In the genomic region with DNA sequence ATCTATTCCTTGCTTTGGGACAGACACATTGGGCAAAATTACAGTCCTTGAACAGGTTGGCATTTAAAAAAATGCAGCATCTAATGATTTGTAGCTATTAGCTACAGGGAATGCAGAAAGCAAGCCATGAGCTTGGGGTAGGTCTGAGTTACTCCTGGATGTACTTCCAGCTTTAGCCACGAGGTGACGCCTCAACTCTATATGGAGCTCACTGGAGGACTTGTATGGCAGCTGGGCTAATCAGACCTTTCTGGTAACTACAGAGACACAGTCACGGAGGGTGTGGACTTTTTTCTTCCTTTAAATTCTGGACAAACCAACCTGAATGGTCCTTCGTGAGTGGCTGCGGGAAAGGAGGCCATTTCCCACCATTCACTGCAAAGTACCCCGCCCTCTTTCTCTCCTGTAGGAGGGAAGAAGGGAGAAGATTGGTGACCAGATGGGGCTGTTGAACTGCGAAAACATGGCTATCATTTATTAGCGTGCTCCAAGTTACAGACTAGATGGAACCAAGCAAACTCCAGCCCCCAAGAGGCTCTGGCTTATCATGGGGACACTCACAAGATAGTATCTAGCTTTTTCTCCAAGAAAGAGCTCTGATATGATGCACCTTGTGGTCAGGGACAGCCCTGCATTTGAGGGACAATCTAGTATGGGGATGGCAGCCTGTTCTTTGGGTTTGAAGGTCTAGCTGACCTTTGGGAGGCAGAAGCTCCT, we compare ENCODE assay signal across 8 mouse cellular contexts. TPM values are rescaled to one million over a fixed set of nuclear protein-coding genes. Genes with fewer than 3 reads are reported as not detected.
A peak's percentile ranks its signal among the peaks of the same experiment; 100 is the strongest.
DNase-seq lines count a peak whose midpoint lies in the region; ATAC-seq and TF ChIP-seq lines count a peak whose summit lies in the region.

No protein-coding gene starts in this region.

- TF ChIP-seq EP300 in stomach, postnatal 0 days (optimal IDR thresholded peaks at IDR 0.05) = no peak

- H3K4me1 ChIP-seq in bone marrow macrophage, adult 2 months (ENCODE audit: control insufficient read depth, insufficient read depth, low read length) = no peaks in the 10 kb centered on the region
- no peaks in the 10 kb centered on the region for H3K4me1 ChIP-seq in embryonic fibroblast, embryonic 13.5 days (ENCODE audit: control insufficient read depth, insufficient read depth, low read length)
- H3K4me1 ChIP-seq in heart, embryonic 11.5 days (ENCODE audit: control insufficient read depth, insufficient read depth, low read length) = no peaks in the 10 kb centered on the region
- peaks cover 3% of the 10 kb centered on the region; the same call in 1 of the 2 replicates for H3K4me1 ChIP-seq in kidney, embryonic 14.5 days (ENCODE audit: control insufficient read depth, insufficient read depth, low read length)
- peaks cover 5% of the 10 kb centered on the region; the same call in 1 of the 2 replicates for H3K4me1 ChIP-seq in limb, embryonic 13.5 days
- H3K4me1 ChIP-seq in neural tube, embryonic 11.5 days (ENCODE audit: control insufficient read depth, insufficient read depth, low read length) = no peaks in the 10 kb centered on the region
- H3K4me1 ChIP-seq in stomach, postnatal 0 days (replicated peaks; ENCODE audit: control insufficient read depth, insufficient read depth) = no peaks in the 10 kb centered on the region

- peak overlapping the region; percentile 28 for H3K4me2 ChIP-seq in heart, embryonic 11.5 days
- peak overlapping the region; percentile 36; the same call in 1 of the 2 replicates for H3K4me2 ChIP-seq in kidney, embryonic 14.5 days (replicated peaks; ENCODE audit: low read depth, low read length)
- H3K4me2 ChIP-seq in limb, embryonic 13.5 days (replicated peaks) = peak overlapping the region; percentile 47
- H3K4me2 ChIP-seq in neural tube, embryonic 11.5 days (ENCODE audit: low read depth) = no peak overlapping the region
- peak overlapping the region; percentile 36; the same call in 1 of the 2 replicates for H3K4me2 ChIP-seq in stomach, postnatal 0 days (replicated peaks; ENCODE audit: low read depth)

- peak; percentile 36 to 37 for DNase-seq in B cell, adult 2 months
- peak; percentile 87 for DNase-seq in neural tube, embryonic 11.5 days (ENCODE audit: low spot score)
- DNase-seq in stomach, postnatal 0 days (ENCODE audit: low spot score) = peak; percentile 86

- WGBS in heart, embryonic 11.5 days (ENCODE audit: insufficient replicate concordance) = 22% methylated on average over 8 of the region's 8 CpGs
- 19% methylated on average over 8 of the region's 8 CpGs for WGBS in kidney, embryonic 14.5 days
- 25% methylated on average over 8 of the region's 8 CpGs for WGBS in limb, embryonic 13.5 days
- WGBS in neural tube, embryonic 11.5 days = 32% methylated on average over 8 of the region's 8 CpGs
- WGBS in stomach, postnatal 0 days = 18% methylated on average over 8 of the region's 8 CpGs

- H3K9me3 ChIP-seq in heart, embryonic 11.5 days (replicated peaks; ENCODE audit: control insufficient read depth, low read length) = no peaks in the 10 kb centered on the region
- no peaks in the 10 kb centered on the region for H3K9me3 ChIP-seq in kidney, embryonic 14.5 days (ENCODE audit: control insufficient read depth, low read length)
- H3K9me3 ChIP-seq in limb, embryonic 13.5 days = no peaks in the 10 kb centered on the region
- no peaks in the 10 kb centered on the region for H3K9me3 ChIP-seq in neural tube, embryonic 11.5 days (ENCODE audit: control insufficient read depth, low read length)
- no peaks in the 10 kb centered on the region for H3K9me3 ChIP-seq in stomach, postnatal 0 days (ENCODE audit: control insufficient read depth, low read length)

- 0 out of 2 replicates have a peak, but pooled peaks have one; percentile 59 for ATAC-seq in heart, embryonic 11.5 days (replicated peaks; ENCODE audit: insufficient number of reproducible peaks, low FRiP score, low TSS enrichment)
- peak; percentile 92 for ATAC-seq in kidney, embryonic 14.5 days (ENCODE audit: low FRiP score, low TSS enrichment)
- peak; percentile 76 for ATAC-seq in limb, embryonic 13.5 days (ENCODE audit: low FRiP score, low read depth)
- ATAC-seq in neural tube, embryonic 11.5 days (ENCODE audit: insufficient read depth, low FRiP score, low TSS enrichment) = 0 out of 2 replicates have a peak, but pooled peaks have one; percentile 50
- ATAC-seq in stomach, postnatal 0 days (ENCODE audit: low FRiP score, low TSS enrichment) = peak; percentile 80; the same call in 1 of the 2 replicates

- no peaks in the 10 kb centered on the region for H3K36me3 ChIP-seq in heart, embryonic 11.5 days (ENCODE audit: control insufficient read depth, insufficient read depth, low read length)
- H3K36me3 ChIP-seq in kidney, embryonic 14.5 days (ENCODE audit: control insufficient read depth, insufficient read depth, low read length) = no peaks in the 10 kb centered on the region
- H3K36me3 ChIP-seq in limb, embryonic 13.5 days = no peaks in the 10 kb centered on the region
- H3K36me3 ChIP-seq in neural tube, embryonic 11.5 days (ENCODE audit: control insufficient read depth, insufficient read depth, low read length) = no peaks in the 10 kb centered on the region
- H3K36me3 ChIP-seq in stomach, postnatal 0 days (ENCODE audit: control insufficient read depth, insufficient read depth, low read length) = no peaks in the 10 kb centered on the region

- no peak for TF ChIP-seq POLR2A in bone marrow macrophage, adult 2 months (IDR thresholded peaks at IDR 0.05; ENCODE audit: borderline replicate concordance, low read depth, low read length)
- no peak for TF ChIP-seq POLR2A in embryonic fibroblast, embryonic 13.5 days (IDR thresholded peaks at IDR 0.05; ENCODE audit: low read depth, low read length)

- no peak overlapping the region for H3K27ac ChIP-seq in bone marrow macrophage, adult 2 months (ENCODE audit: insufficient read depth, low read depth, low read length)
- H3K27ac ChIP-seq in embryonic fibroblast, embryonic 13.5 days (ENCODE audit: insufficient read depth, low read length) = no peak overlapping the region
- no peak overlapping the region for H3K27ac ChIP-seq in heart, embryonic 11.5 days (ENCODE audit: low read depth, low read length)
- H3K27ac ChIP-seq in kidney, embryonic 14.5 days (ENCODE audit: low read depth, low read length) = no peak overlapping the region
- no peak overlapping the region for H3K27ac ChIP-seq in limb, embryonic 13.5 days
- H3K27ac ChIP-seq in neural tube, embryonic 11.5 days (ENCODE audit: low read depth, low read length) = no peak overlapping the region
- H3K27ac ChIP-seq in stomach, postnatal 0 days (replicated peaks) = no peak overlapping the region

- no peak overlapping the region for H3K9ac ChIP-seq in heart, embryonic 11.5 days (ENCODE audit: low read depth, low read length)
- no peak overlapping the region; the same call in 1 of the 2 replicates for H3K9ac ChIP-seq in kidney, embryonic 14.5 days (ENCODE audit: low read depth, low read length)
- no peak overlapping the region for H3K9ac ChIP-seq in limb, embryonic 13.5 days
- H3K9ac ChIP-seq in neural tube, embryonic 11.5 days (ENCODE audit: low read length) = no peak overlapping the region
- no peak overlapping the region for H3K9ac ChIP-seq in stomach, postnatal 0 days (ENCODE audit: low read length)

- no peaks in the 10 kb centered on the region; the same call in 1 of the 2 replicates for H3K27me3 ChIP-seq in heart, embryonic 11.5 days (ENCODE audit: control insufficient read depth, insufficient read depth, low read length)
- H3K27me3 ChIP-seq in kidney, embryonic 14.5 days (ENCODE audit: control insufficient read depth, insufficient read depth, low read length) = no peaks in the 10 kb centered on the region
- no peaks in the 10 kb centered on the region for H3K27me3 ChIP-seq in limb, embryonic 13.5 days
- no peaks in the 10 kb centered on the region for H3K27me3 ChIP-seq in neural tube, embryonic 11.5 days (ENCODE audit: control insufficient read depth, insufficient read depth, low read length)
- no peaks in the 10 kb centered on the region for H3K27me3 ChIP-seq in stomach, postnatal 0 days (ENCODE audit: control insufficient read depth, insufficient read depth, low read length)

- no peak overlapping the region for H3K4me3 ChIP-seq in bone marrow macrophage, adult 2 months (ENCODE audit: insufficient read depth, low read length)
- no peak overlapping the region for H3K4me3 ChIP-seq in embryonic fibroblast, embryonic 13.5 days (ENCODE audit: insufficient read depth, low read length)
- no peak overlapping the region for H3K4me3 ChIP-seq in heart, embryonic 11.5 days (ENCODE audit: low read depth, low read length)
- no peak overlapping the region for H3K4me3 ChIP-seq in kidney, embryonic 14.5 days (ENCODE audit: low read length)
- H3K4me3 ChIP-seq in limb, embryonic 13.5 days = no peak overlapping the region
- no peak overlapping the region for H3K4me3 ChIP-seq in neural tube, embryonic 11.5 days (ENCODE audit: low read depth, low read length)
- no peak overlapping the region for H3K4me3 ChIP-seq in stomach, postnatal 0 days (ENCODE audit: low read depth, low read length)

- TF ChIP-seq CTCF in bone marrow macrophage, adult 2 months (IDR thresholded peaks at IDR 0.05; ENCODE audit: low read depth, low read length) = peak; percentile 49
- TF ChIP-seq CTCF in embryonic fibroblast, embryonic 13.5 days (IDR thresholded peaks at IDR 0.05; ENCODE audit: borderline replicate concordance, insufficient read depth, low read length) = peak; percentile 67; the same call in 1 of the 2 replicates
- peak; percentile 99 for TF ChIP-seq CTCF in stomach, postnatal 0 days (IDR thresholded peaks at IDR 0.05; ENCODE audit: low read depth)

RNA-seq across cellular contexts. Expression of gene 1810046K07Rik, which starts 6.7 kb away (rescaled TPM):
- not detected in 2 replicates for polyA plus RNA-seq in bone marrow macrophage, adult 2 months (2012; ENCODE audit: insufficient read depth, insufficient read length, missing spikeins)
- not detected in 2 replicates for polyA plus RNA-seq in embryonic fibroblast, embryonic 13.5 days (2011; ENCODE audit: insufficient read length, low read depth, missing spikeins)
- not detected in 2 replicates for polyA plus RNA-seq in heart, embryonic 11.5 days (2014; fragmentation: Nextera tagmentation; extraction: Ambion mirVana)
- polyA plus RNA-seq in kidney, embryonic 14.5 days (2014; fragmentation: Nextera tagmentation; extraction: Ambion mirVana) = not detected in 2 replicates
- polyA plus RNA-seq in limb, embryonic 13.5 days (2015; fragmentation: Nextera tagmentation; extraction: Ambion mirVana) = 0.60 and 0.67 TPM in 2 replicates
- polyA plus RNA-seq in neural tube, embryonic 11.5 days (2014; fragmentation: Nextera tagmentation; extraction: Ambion mirVana) = not detected in 2 replicates
- polyA plus RNA-seq in stomach, postnatal 0 days (2015; fragmentation: Nextera tagmentation; extraction: Ambion mirVana) = 0.23 and 0.27 TPM in 2 replicates

RNA-seq across cellular contexts. Expression of gene Colca2, which starts 57.1 kb away (rescaled TPM):
- not detected in 2 replicates for polyA plus RNA-seq in bone marrow macrophage, adult 2 months (2012; ENCODE audit: insufficient read depth, insufficient read length, missing spikeins)
- 4.2 and 5.4 TPM in 2 replicates for polyA plus RNA-seq in embryonic fibroblast, embryonic 13.5 days (2011; ENCODE audit: insufficient read length, low read depth, missing spikeins)
- polyA plus RNA-seq in heart, embryonic 11.5 days (2014; fragmentation: Nextera tagmentation; extraction: Ambion mirVana) = 2.4 and 4.4 TPM in 2 replicates
- polyA plus RNA-seq in kidney, embryonic 14.5 days (2014; fragmentation: Nextera tagmentation; extraction: Ambion mirVana) = 2.8 and 5.2 TPM in 2 replicates
- polyA plus RNA-seq in limb, embryonic 13.5 days (2015; fragmentation: Nextera tagmentation; extraction: Ambion mirVana) = 3.0 and 3.3 TPM in 2 replicates
- 1.1 and 2.0 TPM in 2 replicates for polyA plus RNA-seq in neural tube, embryonic 11.5 days (2014; fragmentation: Nextera tagmentation; extraction: Ambion mirVana)
- polyA plus RNA-seq in stomach, postnatal 0 days (2015; fragmentation: Nextera tagmentation; extraction: Ambion mirVana) = 11.1 and 11.2 TPM in 2 replicates

Comparison
In these comparisons a context has a peak if more than half of its experiments do, and no peak if none do; other contexts are left out.
1. DNase-seq: peak in every context shown above with its lines; median percentile 87 in neural tube, embryonic 11.5 days; 86 in stomach, postnatal 0 days; 36 in B cell, adult 2 months.
2. CTCF ChIP-seq: peak in every context shown above with its lines; median percentile 99 in stomach, postnatal 0 days; 67 in embryonic fibroblast, embryonic 13.5 days; 49 in bone marrow macrophage, adult 2 months.